Mouse (Mus musculus): ENCODE results near the gene Nck1. TPM values are rescaled to one million over a fixed set of nuclear protein-coding genes. Genes with fewer than 3 reads are reported as not detected.
A peak's percentile ranks its signal among the peaks of the same experiment; 100 is the strongest.

Gene Nck1
- polyA plus RNA-seq, 1 experiment from 2014 or later = 92.5 TPM

GRCm38 (mm10) chr9:100453944-100454663, 91.8 kb downstream of the Nck1 start:
- no peak overlapping the region for H3K27ac ChIP-seq (replicated peaks; ENCODE audit: low read depth, low read length)

GRCm38 (mm10) chr9:100452432-100452831, 93.5 kb downstream of the Nck1 start:
- Histone ChIP-seq H3K4me2 (ENCODE audit: low read depth, low read length) (no peak overlapping the region), H3K27me3 (ENCODE audit: control insufficient read depth, insufficient read depth, low read length) (no peaks in the 10 kb centered on the region), H3K27ac (replicated peaks; ENCODE audit: low read depth, low read length) (no peak overlapping the region), H3K9me3 (replicated peaks; ENCODE audit: control insufficient read depth, low read length) (no peaks in the 10 kb centered on the region), H3K4me3 (ENCODE audit: low read depth, low read length) (no peak overlapping the region), H3K36me3 (replicated peaks; ENCODE audit: control insufficient read depth, insufficient read depth, low read depth, low read length) (no peaks in the 10 kb centered on the region), H3K4me1 (ENCODE audit: control insufficient read depth, insufficient read depth, low read length) (no peaks in the 10 kb centered on the region), H3K9ac (replicated peaks; ENCODE audit: low read length) (no peak overlapping the region)
- ATAC-seq (replicated peaks; ENCODE audit: insufficient number of reproducible peaks, low FRiP score, low TSS enrichment, low read depth) = no peak
- no peak for DNase-seq (ENCODE audit: low spot score)
- WGBS = 72% methylated on average over 6 of the region's 6 CpGs

More at GRCm38 (mm10) chr9:100453944-100454663, 91.8 kb downstream of the Nck1 start:
- H3K36me3 ChIP-seq (replicated peaks; ENCODE audit: control insufficient read depth, insufficient read depth, low read depth, low read length) = no peaks in the 10 kb centered on the region
- peak overlapping the region; percentile 26 for H3K4me2 ChIP-seq (ENCODE audit: low read depth, low read length)
- no peaks in the 10 kb centered on the region for H3K9me3 ChIP-seq (replicated peaks; ENCODE audit: control insufficient read depth, low read length)
- peak; percentile 93 for DNase-seq (ENCODE audit: low spot score)
- ATAC-seq (replicated peaks; ENCODE audit: insufficient number of reproducible peaks, low FRiP score, low TSS enrichment, low read depth) = 0 out of 2 replicates have a peak, but pooled peaks have one; percentile 45
- H3K9ac ChIP-seq (replicated peaks; ENCODE audit: low read length) = peak overlapping the region; percentile 42
- H3K4me1 ChIP-seq (ENCODE audit: control insufficient read depth, insufficient read depth, low read length) = no peaks in the 10 kb centered on the region
- H3K4me3 ChIP-seq (ENCODE audit: low read depth, low read length) = peak overlapping the region; percentile 12; the same call in 1 of the 2 replicates
- 10% methylated on average over 24 of the region's 25 CpGs for WGBS
- H3K27me3 ChIP-seq (ENCODE audit: control insufficient read depth, insufficient read depth, low read length) = no peaks in the 10 kb centered on the region

GRCm38 (mm10) chr9:100446059-100446686, 99.8 kb downstream of the Nck1 start:
- peak overlapping the region; percentile 44 for H3K4me3 ChIP-seq (ENCODE audit: low read depth, low read length)
- H3K27ac ChIP-seq (replicated peaks; ENCODE audit: low read depth, low read length) = no peak overlapping the region
- DNase-seq (ENCODE audit: low spot score) = peak; percentile 88
- peak overlapping the region; percentile 79 for H3K4me2 ChIP-seq (ENCODE audit: low read depth, low read length)
- H3K4me1 ChIP-seq (ENCODE audit: control insufficient read depth, insufficient read depth, low read length) = no peaks in the 10 kb centered on the region
- peak; percentile 79 for ATAC-seq (replicated peaks; ENCODE audit: insufficient number of reproducible peaks, low FRiP score, low TSS enrichment, low read depth)
- no peaks in the 10 kb centered on the region for H3K27me3 ChIP-seq (ENCODE audit: control insufficient read depth, insufficient read depth, low read length)
- H3K9me3 ChIP-seq (replicated peaks; ENCODE audit: control insufficient read depth, low read length) = no peaks in the 10 kb centered on the region
- peak overlapping the region; percentile 60 for H3K9ac ChIP-seq (replicated peaks; ENCODE audit: low read length)
- WGBS = 0% methylated on average over 32 of the region's 32 CpGs
- no peaks in the 10 kb centered on the region for H3K36me3 ChIP-seq (replicated peaks; ENCODE audit: control insufficient read depth, insufficient read depth, low read depth, low read length)

Other genes with a start within 250 kb of the Nck1 start
- gene Il20rb, start 59.3 kb downstream of the Nck1 start, polyA plus RNA-seq (2014; fragmentation: Nextera tagmentation; extraction: Ambion mirVana) = 0.86 and 1.2 TPM in 2 replicates
- 5.5 and 5.9 TPM in 2 replicates for gene Slc35g2, start 25.0 kb upstream of the Nck1 start, polyA plus RNA-seq (2014; fragmentation: Nextera tagmentation; extraction: Ambion mirVana)
- gene Stag1, start 51.7 kb upstream of the Nck1 start, polyA plus RNA-seq (2014; fragmentation: Nextera tagmentation; extraction: Ambion mirVana) = 54.9 and 61.7 TPM in 2 replicates